Mouse (Mus musculus) midbrain, postnatal 0 days (tissue): ENCODE data around the gene Bod1l. TPM values are rescaled to one million over a fixed set of nuclear protein-coding genes. Genes with fewer than 3 reads are reported as not detected.

ENCODE experiments used
- ATAC-seq: fragments of 200-750 bp; cut with Nextera tagmentation; 2 replicates; pipeline ENCODE4 v1.8.0; 2017; ENCODE audit warnings: moderate number of reproducible peaks, mild to moderate bottlenecking, moderate TSS enrichment, moderate library complexity; ENCODE audit not compliant: low FRiP score
- DNase-seq: peaks from one replicate; pipeline ENCODE4 v3.0.0-alpha.2; 2015; ENCODE audit warnings: low spot score
- H3K27ac ChIP-seq: fragments of 300-500 bp; sonication (generic); 2 replicates; pipeline ENCODE4 v1.5.1; 2014; ENCODE audit warnings: low read depth, mild to moderate bottlenecking, low read length, mixed read lengths
- H3K27me3 ChIP-seq: fragments of 300-500 bp; sonication (generic); 2 replicates; pipeline ENCODE4 v1.6.1; 2014; ENCODE audit warnings: low read length, control low read depth, mixed read lengths; ENCODE audit not compliant: insufficient read depth
- H3K36me3 ChIP-seq: fragments of 300-500 bp; sonication (generic); 2 replicates; pipeline ENCODE4 v1.6.1; 2014; ENCODE audit warnings: low read length, control low read depth, mixed read lengths; ENCODE audit not compliant: insufficient read depth
- H3K4me1 ChIP-seq: fragments of 300-500 bp; sonication (generic); 2 replicates; pipeline ENCODE4 v1.6.1; 2014; ENCODE audit warnings: mild to moderate bottlenecking, control low read depth, antibody characterized with exemption, low read length, mixed read lengths; ENCODE audit not compliant: insufficient read depth
- H3K4me2 ChIP-seq: fragments of 300-500 bp; sonication (generic); 2 replicates; pipeline ENCODE4 v1.6.1; 2014; ENCODE audit warnings: low read depth, mild to moderate bottlenecking, low read length, mixed read lengths; ENCODE audit not compliant: poor library complexity, severe bottlenecking
- H3K4me3 ChIP-seq: fragments of 300-500 bp; sonication (generic); 2 replicates; pipeline ENCODE4 v1.5.1; 2014; ENCODE audit warnings: low read depth, mild to moderate bottlenecking, low read length, moderate library complexity
- H3K9ac ChIP-seq: fragments of 300-500 bp; sonication (generic); replicated peaks from 2 replicates; pipeline ENCODE4 v1.6.1; 2014; ENCODE audit warnings: mild to moderate bottlenecking, low read length, moderate library complexity, mixed read lengths; ENCODE audit not compliant: poor library complexity, severe bottlenecking
- H3K9me3 ChIP-seq: fragments of 300-500 bp; sonication (generic); 2 replicates; pipeline ENCODE4 v1.6.1; 2016; ENCODE audit warnings: low read length, control low read depth
- CTCF ChIP-seq: IDR thresholded peaks from 2 replicates; pipeline ENCODE4 v1.5.1; 2016; ENCODE audit warnings: antibody characterized with exemption, mild to moderate bottlenecking
- WGBS: fragments of 180-500 bp; shearing (Covaris S2); extraction: QIAGEN DNeasy Blood & Tissue Kit; methylation state at CpG from one replicate; pipeline ENCODE4 v1.1.7; 2014; 5-methylcytosine and 5-hydroxymethylcytosine counted together
- polyA plus RNA-seq: library from polyadenylated mRNA; unstranded; fragments of >200 nt; fragmentation: Nextera tagmentation; extraction: Ambion mirVana; gene quantifications from 2 replicates; pipeline ENCODE4 v1.2.1, GENCODE M21; 2015
- total RNA-seq: library from RNA; depleted of rRNA; stranded (reverse); fragments of >200 nt; gene quantifications from 2 replicates; pipeline ENCODE4 v1.2.3, GENCODE M21; 2014

The Bod1l gene
- total and polyA plus RNA-seq, 2 experiments from 2014 or later = 16.6 to 30.6 TPM

GRCm38 (mm10) chr5:41755373-41755960 lies 88.6 kb downstream of the Bod1l start:
- no peak overlapping the region for H3K9ac ChIP-seq
- peaks cover 89% of the 10 kb centered on the region for H3K27me3 ChIP-seq
- no peaks in the 10 kb centered on the region for H3K36me3 ChIP-seq
- 2% methylated on average over 23 of the region's 23 CpGs for WGBS
- no peak overlapping the region for H3K27ac ChIP-seq
- H3K4me3 ChIP-seq = no peak overlapping the region
- DNase-seq = no peak
- TF ChIP-seq CTCF = no peak
- H3K4me2 ChIP-seq = no peak overlapping the region
- no peaks in the 10 kb centered on the region for H3K9me3 ChIP-seq
- no peaks in the 10 kb centered on the region for H3K4me1 ChIP-seq
- ATAC-seq = no peak

DNA sequence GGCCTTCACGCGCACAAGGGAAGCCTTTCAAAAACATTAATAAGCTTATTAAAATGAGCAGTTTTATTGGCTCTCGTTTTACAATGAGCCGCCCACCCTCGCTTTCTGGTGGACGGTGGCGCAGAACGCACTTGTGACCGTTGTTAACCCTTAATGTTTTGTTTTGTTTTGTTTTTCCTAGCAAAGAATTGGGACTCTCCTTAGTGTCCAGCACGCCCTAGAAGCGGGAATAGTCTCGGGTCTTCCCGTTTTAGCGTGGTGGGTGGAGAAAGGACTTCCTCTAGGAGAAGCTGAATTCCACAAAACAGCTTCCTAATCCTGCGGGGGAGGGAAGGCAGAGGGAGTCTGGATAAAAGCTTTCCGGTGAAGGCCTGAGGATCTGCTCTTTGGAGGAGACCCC lies 89.3 kb downstream of the Bod1l start:
- Histone ChIP-seq H3K4me1 (no peaks in the 10 kb centered on the region), H3K4me2 (no peak overlapping the region), H3K4me3 (no peak overlapping the region), H3K27ac (no peak overlapping the region), H3K9ac (no peak overlapping the region), H3K36me3 (no peaks in the 10 kb centered on the region), H3K9me3 (no peaks in the 10 kb centered on the region), H3K27me3 (peaks cover 87% of the 10 kb centered on the region)
- DNase-seq (no peak), ATAC-seq (no peak)
- WGBS = 0% methylated on average over 16 of the region's 16 CpGs
- no peak for TF ChIP-seq CTCF

DNA sequence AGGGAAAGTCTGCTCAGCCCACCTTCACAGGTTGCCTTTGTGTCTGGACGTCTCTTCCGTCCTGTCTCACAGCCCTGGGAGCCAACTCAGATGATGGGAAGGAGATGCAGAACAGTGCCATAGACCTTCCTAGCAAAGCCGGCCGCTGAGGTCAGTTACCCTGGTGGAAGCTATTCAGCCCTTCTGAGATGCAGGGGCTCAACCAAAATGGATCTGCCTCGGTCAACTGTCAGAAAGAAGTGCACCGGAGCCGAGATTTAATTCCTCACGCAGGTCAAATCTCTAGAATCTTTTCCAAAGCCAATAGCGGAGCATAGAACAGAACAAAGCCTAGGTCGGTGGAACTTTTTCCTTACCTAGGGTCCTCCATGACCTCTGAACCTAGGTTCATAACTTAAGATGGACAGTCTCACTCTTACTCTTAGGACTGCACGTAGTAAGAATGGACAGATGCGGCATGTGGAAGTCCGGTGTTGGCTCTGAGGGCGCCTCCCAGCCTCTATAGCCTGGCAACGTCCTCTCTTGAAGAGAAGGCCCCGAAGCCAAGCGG lies 89.8 kb downstream of the Bod1l start:
- Histone ChIP-seq H3K4me3 (no peak overlapping the region), H3K9me3 (no peaks in the 10 kb centered on the region), H3K9ac (no peak overlapping the region), H3K36me3 (no peaks in the 10 kb centered on the region), H3K27me3 (peaks cover 89% of the 10 kb centered on the region), H3K4me2 (no peak overlapping the region), H3K4me1 (no peaks in the 10 kb centered on the region), H3K27ac (no peak overlapping the region)
- 1% methylated on average over 17 of the region's 17 CpGs for WGBS
- TF ChIP-seq CTCF = no peak
- no peak for ATAC-seq
- DNase-seq = no peak

DNA sequence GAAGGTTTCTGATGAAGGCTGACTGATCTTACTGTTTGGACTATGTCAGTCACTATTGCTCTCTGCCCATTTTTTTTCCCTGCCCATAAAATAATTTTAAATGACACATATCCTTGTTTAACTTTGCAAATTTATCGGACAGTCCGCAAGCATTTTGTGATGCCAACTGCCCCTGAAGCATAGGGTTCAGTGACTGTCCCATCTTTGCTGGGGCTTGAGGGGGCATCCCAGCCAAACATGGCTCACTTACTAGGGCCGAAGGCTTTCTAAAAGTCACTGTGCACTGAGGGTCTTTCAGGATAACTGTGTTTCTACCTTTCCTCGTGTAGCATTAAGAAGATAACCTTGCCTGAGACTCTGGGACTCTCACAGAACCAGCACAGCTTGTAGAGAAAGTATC lies 91.4 kb downstream of the Bod1l start:
- Histone ChIP-seq H3K36me3 (no peaks in the 10 kb centered on the region), H3K9me3 (no peaks in the 10 kb centered on the region), H3K4me1 (no peaks in the 10 kb centered on the region), H3K4me3 (no peak overlapping the region), H3K9ac (no peak overlapping the region), H3K27me3 (peaks cover 86% of the 10 kb centered on the region), H3K4me2 (no peak overlapping the region), H3K27ac (no peak overlapping the region)
- WGBS = 26% methylated on average over 4 of the region's 4 CpGs
- TF ChIP-seq CTCF = no peak
- DNase-seq (no peak), ATAC-seq (no peak)

DNA sequence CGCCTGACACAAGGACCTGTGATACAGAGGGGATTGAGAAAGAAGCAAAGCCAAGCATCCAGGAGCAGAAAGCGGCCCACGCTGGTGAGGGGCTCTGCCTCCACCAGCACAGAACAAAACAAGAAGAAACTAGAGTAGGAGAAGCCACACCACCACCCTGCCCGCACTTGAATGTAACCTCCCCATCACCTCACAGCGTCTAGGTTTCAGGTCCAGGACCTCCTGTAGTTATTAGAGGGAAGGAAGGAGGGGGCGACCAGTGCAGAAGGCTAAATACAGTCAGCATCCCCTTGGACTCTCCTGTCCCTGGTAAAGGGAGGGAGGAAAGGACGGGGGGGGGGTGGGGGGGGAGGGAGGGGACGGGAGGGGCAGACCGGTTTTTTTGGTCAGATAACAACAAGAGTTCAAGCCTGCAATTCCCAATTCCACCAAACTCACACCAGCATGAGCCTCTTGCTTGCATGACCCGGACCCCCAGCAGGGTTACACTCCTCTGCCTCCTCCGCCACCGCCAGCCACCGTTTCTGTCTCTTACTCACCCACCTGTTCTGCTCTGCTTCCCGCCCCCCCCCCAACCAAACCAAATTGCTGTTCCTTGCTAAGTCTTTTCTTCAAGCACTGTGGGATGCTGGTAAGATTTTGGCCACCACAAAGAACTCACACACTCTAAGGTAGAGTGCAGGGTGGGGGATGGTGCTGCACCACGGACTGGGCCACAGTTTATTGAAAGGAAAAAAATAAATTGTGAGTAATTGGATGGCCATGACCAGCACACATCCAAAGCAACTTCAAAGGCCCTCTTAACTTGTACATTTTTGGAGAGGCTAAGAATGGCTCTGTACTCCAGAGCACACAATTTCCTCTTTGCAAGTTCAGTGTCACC lies 99.0 kb downstream of the Bod1l start:
- Histone ChIP-seq H3K9ac (no peak overlapping the region), H3K4me2 (no peak overlapping the region), H3K27me3 (peaks cover 53% of the 10 kb centered on the region), H3K4me3 (no peak overlapping the region), H3K9me3 (no peaks in the 10 kb centered on the region), H3K27ac (no peak overlapping the region), H3K4me1 (no peaks in the 10 kb centered on the region), H3K36me3 (no peaks in the 10 kb centered on the region)
- ATAC-seq (no peak), DNase-seq (no peak)
- no peak for TF ChIP-seq CTCF
- 8% methylated on average over 10 of the region's 15 CpGs for WGBS

DNA sequence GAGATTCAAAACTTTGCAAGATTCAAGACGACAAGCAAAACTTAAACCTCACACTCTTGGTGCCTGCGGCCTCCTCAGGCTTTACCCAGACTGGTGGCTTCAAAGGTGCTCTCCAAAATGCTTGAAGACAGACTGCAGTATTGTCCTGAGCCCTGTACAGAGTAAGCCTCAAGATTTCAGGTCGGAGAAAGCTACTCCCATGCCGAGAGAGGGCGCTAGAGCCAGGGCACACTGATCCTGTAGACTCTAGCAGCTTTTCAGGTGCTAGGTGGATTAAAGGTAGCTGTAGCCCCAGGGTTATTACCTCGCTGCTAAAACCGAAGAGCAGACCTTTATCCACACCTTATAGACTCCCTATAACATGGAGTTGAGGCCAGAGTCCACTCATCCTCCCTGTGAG lies 99.9 kb downstream of the Bod1l start:
- Histone ChIP-seq H3K36me3 (no peaks in the 10 kb centered on the region), H3K9ac (no peak overlapping the region), H3K27ac (no peak overlapping the region), H3K4me2 (no peak overlapping the region), H3K4me3 (no peak overlapping the region), H3K9me3 (no peaks in the 10 kb centered on the region), H3K4me1 (no peaks in the 10 kb centered on the region), H3K27me3 (peaks cover 44% of the 10 kb centered on the region)
- DNase-seq (no peak), ATAC-seq (no peak)
- WGBS = 16% methylated on average over 7 of the region's 7 CpGs
- TF ChIP-seq CTCF = no peak
